Mouse (Mus musculus): ENCODE measurements around the gene Ppt1. TPM values are rescaled to one million over a fixed set of nuclear protein-coding genes. Genes with fewer than 3 reads are reported as not detected.

Gene Ppt1
- polyA plus RNA-seq, 1 experiment from 2014 or later, result 74.7 TPM

GRCm38 (mm10) chr4:122854770-122855169 is 18.7 kb downstream of the Ppt1 start:
- Histone ChIP-seq H3K36me3 (ENCODE audit: control insufficient read depth, insufficient read depth, low read length) (peaks cover 87% of the 10 kb centered on the region), H3K9me3 (ENCODE audit: control insufficient read depth, low read length) (no peaks in the 10 kb centered on the region), H3K4me2 (ENCODE audit: low read length) (no peak overlapping the region), H3K9ac (replicated peaks; ENCODE audit: low read length) (no peak overlapping the region), H3K4me3 (replicated peaks; ENCODE audit: low read depth, low read length) (no peak overlapping the region), H3K27me3 (ENCODE audit: control insufficient read depth, insufficient read depth, low read length) (no peaks in the 10 kb centered on the region), H3K4me1 (ENCODE audit: control insufficient read depth, insufficient read depth, low read length) (no peaks in the 10 kb centered on the region), H3K27ac (replicated peaks; ENCODE audit: low read depth, low read length) (no peak overlapping the region)
- no peak for ATAC-seq (ENCODE audit: low FRiP score, low TSS enrichment)
- no peak for DNase-seq
- 97% methylated on average over 4 of the region's 4 CpGs for WGBS

GRCm38 (mm10) chr4:122857909-122858308 is 21.9 kb downstream of the Ppt1 start:
- no peaks in the 10 kb centered on the region for H3K4me1 ChIP-seq (ENCODE audit: control insufficient read depth, insufficient read depth, low read length)
- H3K36me3 ChIP-seq (ENCODE audit: control insufficient read depth, insufficient read depth, low read length), result peaks cover 88% of the 10 kb centered on the region
- no peak overlapping the region for H3K9ac ChIP-seq (replicated peaks; ENCODE audit: low read length)
- no peaks in the 10 kb centered on the region for H3K9me3 ChIP-seq (ENCODE audit: control insufficient read depth, low read length)
- no peak overlapping the region for H3K4me3 ChIP-seq (replicated peaks; ENCODE audit: low read depth, low read length)
- no peak for DNase-seq
- no peak for ATAC-seq (ENCODE audit: low FRiP score, low TSS enrichment)
- H3K27me3 ChIP-seq (ENCODE audit: control insufficient read depth, insufficient read depth, low read length), result no peaks in the 10 kb centered on the region
- no peak overlapping the region for H3K4me2 ChIP-seq (ENCODE audit: low read length)
- no peak overlapping the region for H3K27ac ChIP-seq (replicated peaks; ENCODE audit: low read depth, low read length)
- 41% methylated on average over 2 of the region's 2 CpGs for WGBS

GRCm38 (mm10) chr4:122859096-122859674 is 23.1 kb downstream of the Ppt1 start:
- Histone ChIP-seq H3K9me3 (ENCODE audit: control insufficient read depth, low read length) (no peaks in the 10 kb centered on the region), H3K4me2 (ENCODE audit: low read length) (no peak overlapping the region), H3K27ac (replicated peaks; ENCODE audit: low read depth, low read length) (no peak overlapping the region), H3K27me3 (ENCODE audit: control insufficient read depth, insufficient read depth, low read length) (no peaks in the 10 kb centered on the region), H3K4me3 (replicated peaks; ENCODE audit: low read depth, low read length) (no peak overlapping the region), H3K9ac (replicated peaks; ENCODE audit: low read length) (no peak overlapping the region), H3K4me1 (ENCODE audit: control insufficient read depth, insufficient read depth, low read length) (no peaks in the 10 kb centered on the region), H3K36me3 (ENCODE audit: control insufficient read depth, insufficient read depth, low read length) (peaks cover 88% of the 10 kb centered on the region)
- no peak for ATAC-seq (ENCODE audit: low FRiP score, low TSS enrichment)
- DNase-seq, result no peak
- 87% methylated on average over 6 of the region's 6 CpGs for WGBS

GRCm38 (mm10) chr4:122861836-122862235 is 25.8 kb downstream of the Ppt1 start:
- H3K27ac ChIP-seq (replicated peaks; ENCODE audit: low read depth, low read length), result no peak overlapping the region
- no peaks in the 10 kb centered on the region for H3K9me3 ChIP-seq (ENCODE audit: control insufficient read depth, low read length)
- H3K9ac ChIP-seq (replicated peaks; ENCODE audit: low read length), result no peak overlapping the region
- H3K4me2 ChIP-seq (ENCODE audit: low read length), result no peak overlapping the region
- WGBS, result 90% methylated on average over 4 of the region's 4 CpGs
- no peaks in the 10 kb centered on the region for H3K27me3 ChIP-seq (ENCODE audit: control insufficient read depth, insufficient read depth, low read length)
- ATAC-seq (ENCODE audit: low FRiP score, low TSS enrichment) (no peak), DNase-seq (no peak)
- peaks cover 88% of the 10 kb centered on the region for H3K36me3 ChIP-seq (ENCODE audit: control insufficient read depth, insufficient read depth, low read length)
- no peak overlapping the region for H3K4me3 ChIP-seq (replicated peaks; ENCODE audit: low read depth, low read length)
- H3K4me1 ChIP-seq (ENCODE audit: control insufficient read depth, insufficient read depth, low read length), result no peaks in the 10 kb centered on the region

GRCm38 (mm10) chr4:122868041-122868440 is 32.0 kb downstream of the Ppt1 start:
- no peak for ATAC-seq (ENCODE audit: low FRiP score, low TSS enrichment)
- no peak overlapping the region for H3K4me3 ChIP-seq (replicated peaks; ENCODE audit: low read depth, low read length)
- WGBS, result 97% methylated on average over 1 of the region's 1 CpGs
- no peak overlapping the region for H3K4me2 ChIP-seq (ENCODE audit: low read length)
- no peak overlapping the region for H3K27ac ChIP-seq (replicated peaks; ENCODE audit: low read depth, low read length)
- no peak for DNase-seq
- H3K9me3 ChIP-seq (ENCODE audit: control insufficient read depth, low read length), result no peaks in the 10 kb centered on the region
- H3K27me3 ChIP-seq (ENCODE audit: control insufficient read depth, insufficient read depth, low read length), result no peaks in the 10 kb centered on the region
- no peak overlapping the region for H3K9ac ChIP-seq (replicated peaks; ENCODE audit: low read length)
- H3K36me3 ChIP-seq (ENCODE audit: control insufficient read depth, insufficient read depth, low read length), result peaks cover 90% of the 10 kb centered on the region
- H3K4me1 ChIP-seq (ENCODE audit: control insufficient read depth, insufficient read depth, low read length), result no peaks in the 10 kb centered on the region

GRCm38 (mm10) chr4:122870027-122870426 is 34.0 kb downstream of the Ppt1 start:
- Histone ChIP-seq H3K9me3 (ENCODE audit: control insufficient read depth, low read length) (no peaks in the 10 kb centered on the region), H3K4me3 (replicated peaks; ENCODE audit: low read depth, low read length) (no peak overlapping the region), H3K4me1 (ENCODE audit: control insufficient read depth, insufficient read depth, low read length) (no peaks in the 10 kb centered on the region), H3K9ac (replicated peaks; ENCODE audit: low read length) (no peak overlapping the region), H3K27me3 (ENCODE audit: control insufficient read depth, insufficient read depth, low read length) (no peaks in the 10 kb centered on the region), H3K4me2 (ENCODE audit: low read length) (no peak overlapping the region), H3K36me3 (ENCODE audit: control insufficient read depth, insufficient read depth, low read length) (peaks cover 71% of the 10 kb centered on the region), H3K27ac (replicated peaks; ENCODE audit: low read depth, low read length) (no peak overlapping the region)
- no peak for ATAC-seq (ENCODE audit: low FRiP score, low TSS enrichment)
- DNase-seq, result peak; percentile 61

- no peak overlapping the region for H3K4me3 ChIP-seq (replicated peaks; ENCODE audit: low read depth, low read length)
- no peaks in the 10 kb centered on the region for H3K4me1 ChIP-seq (ENCODE audit: control insufficient read depth, insufficient read depth, low read length)
- DNase-seq (no peak), ATAC-seq (ENCODE audit: low FRiP score, low TSS enrichment) (no peak)
- H3K9ac ChIP-seq (replicated peaks; ENCODE audit: low read length), result no peak overlapping the region
- WGBS, result 89% methylated on average over 5 of the region's 5 CpGs
- H3K36me3 ChIP-seq (ENCODE audit: control insufficient read depth, insufficient read depth, low read length), result peaks cover 64% of the 10 kb centered on the region
- H3K27ac ChIP-seq (replicated peaks; ENCODE audit: low read depth, low read length), result no peak overlapping the region
- no peak overlapping the region for H3K4me2 ChIP-seq (ENCODE audit: low read length)
- H3K9me3 ChIP-seq (ENCODE audit: control insufficient read depth, low read length), result no peaks in the 10 kb centered on the region
- H3K27me3 ChIP-seq (ENCODE audit: control insufficient read depth, insufficient read depth, low read length), result no peaks in the 10 kb centered on the region
These were observed 34.7 kb downstream of the Ppt1 start for GRCm38 (mm10) chr4:122870741-122871140.

- H3K36me3 ChIP-seq (ENCODE audit: control insufficient read depth, insufficient read depth, low read length), result peaks cover 58% of the 10 kb centered on the region
- WGBS, result 95% methylated on average over 11 of the region's 11 CpGs
- no peak overlapping the region for H3K9ac ChIP-seq (replicated peaks; ENCODE audit: low read length)
- no peaks in the 10 kb centered on the region for H3K27me3 ChIP-seq (ENCODE audit: control insufficient read depth, insufficient read depth, low read length)
- H3K9me3 ChIP-seq (ENCODE audit: control insufficient read depth, low read length), result no peaks in the 10 kb centered on the region
- DNase-seq (no peak), ATAC-seq (ENCODE audit: low FRiP score, low TSS enrichment) (no peak)
- no peak overlapping the region for H3K4me2 ChIP-seq (ENCODE audit: low read length)
- no peak overlapping the region for H3K4me3 ChIP-seq (replicated peaks; ENCODE audit: low read depth, low read length)
- no peak overlapping the region for H3K27ac ChIP-seq (replicated peaks; ENCODE audit: low read depth, low read length)
- H3K4me1 ChIP-seq (ENCODE audit: control insufficient read depth, insufficient read depth, low read length), result no peaks in the 10 kb centered on the region
These were observed 35.2 kb downstream of the Ppt1 start for GRCm38 (mm10) chr4:122871269-122871668.

GRCm38 (mm10) chr4:122871989-122872388 is 35.9 kb downstream of the Ppt1 start:
- DNase-seq (no peak), ATAC-seq (ENCODE audit: low FRiP score, low TSS enrichment) (no peak)
- H3K4me2 ChIP-seq (ENCODE audit: low read length), result no peak overlapping the region
- H3K27ac ChIP-seq (replicated peaks; ENCODE audit: low read depth, low read length), result no peak overlapping the region
- WGBS, result 95% methylated on average over 2 of the region's 2 CpGs
- H3K4me1 ChIP-seq (ENCODE audit: control insufficient read depth, insufficient read depth, low read length), result no peaks in the 10 kb centered on the region
- H3K9me3 ChIP-seq (ENCODE audit: control insufficient read depth, low read length), result no peaks in the 10 kb centered on the region
- H3K27me3 ChIP-seq (ENCODE audit: control insufficient read depth, insufficient read depth, low read length), result no peaks in the 10 kb centered on the region
- no peak overlapping the region for H3K4me3 ChIP-seq (replicated peaks; ENCODE audit: low read depth, low read length)
- H3K9ac ChIP-seq (replicated peaks; ENCODE audit: low read length), result no peak overlapping the region
- H3K36me3 ChIP-seq (ENCODE audit: control insufficient read depth, insufficient read depth, low read length), result peaks cover 51% of the 10 kb centered on the region

Measured in midbrain, embryonic 14.5 days (tissue).